Mouse (Mus musculus) G1E (cell line): ENCODE measurements around the gene Ect2. TPM values are rescaled to one million over a fixed set of nuclear protein-coding genes. Genes with fewer than 3 reads are reported as not detected.

Experiments
- ATAC-seq: 2 replicates; pipeline ENCODE4 v1.8.0; 2016; ENCODE audit warnings: mild to moderate bottlenecking; ENCODE audit not compliant: insufficient number of reproducible peaks, poor library complexity, low FRiP score, severe bottlenecking; ENCODE audit errors: extremely low read depth
- DNase-seq: peaks from one replicate; pipeline ENCODE4 v3.0.0; 2012; ENCODE audit warnings: low spot score
- H3K27me3 ChIP-seq: 2 replicates; pipeline ENCODE4 v1.6.1; 2012; ENCODE audit warnings: mild to moderate bottlenecking, low read length, inconsistent platforms; ENCODE audit not compliant: insufficient read depth
- H3K36me3 ChIP-seq: replicated peaks from 2 replicates; pipeline ENCODE3; 2012; ENCODE audit warnings: mild to moderate bottlenecking, inconsistent platforms
- H3K4me1 ChIP-seq: 2 replicates; pipeline ENCODE4 v1.6.1; 2012; ENCODE audit warnings: low read depth, low read length, inconsistent platforms, mixed read lengths; ENCODE audit not compliant: insufficient read depth
- H3K4me3 ChIP-seq: 2 replicates; pipeline ENCODE4 v1.5.1; 2012; ENCODE audit warnings: low read depth, mild to moderate bottlenecking, inconsistent platforms, low read length, moderate library complexity, mixed read lengths
- H3K9me3 ChIP-seq: replicated peaks from 2 replicates; pipeline ENCODE4 v1.6.1; 2012; ENCODE audit warnings: inconsistent platforms
- CTCF ChIP-seq: IDR thresholded peaks from 2 replicates; pipeline ENCODE4 v1.5.1; 2012; ENCODE audit warnings: low read depth, low read length, inconsistent platforms, mixed read lengths
- GATA1 ChIP-seq: IDR thresholded peaks from 2 replicates; pipeline ENCODE4 v1.6.1; 2012; ENCODE audit warnings: borderline replicate concordance, low read length, inconsistent platforms, mixed read lengths
- GATA2 ChIP-seq: IDR thresholded peaks from 2 replicates; pipeline ENCODE4 v1.6.1; 2012; ENCODE audit warnings: low read depth, low read length, inconsistent platforms, borderline replicate concordance
- POLR2AphosphoS5 ChIP-seq: IDR thresholded peaks from 2 replicates; pipeline ENCODE4 v1.6.1; 2012; ENCODE audit warnings: low read depth, low read length, inconsistent platforms; ENCODE audit not compliant: insufficient replicate concordance
- TAL1 ChIP-seq: conservative IDR thresholded peaks from 2 replicates; pipeline ENCODE4 v1.6.1; 2012; ENCODE audit warnings: low read depth, low read length, inconsistent platforms, mixed read lengths
- polyA plus RNA-seq: library from polyadenylated mRNA; stranded (reverse); fragments of >175 nt; gene quantifications from 2 replicates; pipeline ENCODE4 v1.2.3, GENCODE M21; 2012
- total RNA-seq, 2 experiments: library from RNA; stranded (forward) in 1 of 2; stranded (reverse) in 1 of 2; fragments of 200-1000 nt in 1 of 2; fragments of >200 nt in 1 of 2; fragmentation: Nextera tagmentation in 1 of 2; gene quantifications; 2 replicates each; pipeline ENCODE4 v1.2.3; 2014 to 2017

Ect2 gene
- total and polyA plus RNA-seq, 3 experiments: 1.9 to 191 (median 77.4) TPM

GRCm38 (mm10) chr3:27067206-27067605 is 86.5 kb downstream of the Ect2 start:
- ATAC-seq: peak; percentile 22; the same call in 1 of the 2 replicates
- Histone ChIP-seq H3K9me3 (no peaks in the 10 kb centered on the region), H3K4me3 (no peak overlapping the region), H3K4me1 (no peaks in the 10 kb centered on the region), H3K36me3 (no peaks in the 10 kb centered on the region), H3K27me3 (no peaks in the 10 kb centered on the region)
- peak; percentile 15 for DNase-seq
- TF ChIP-seq POLR2AphosphoS5 (no peak), GATA2 (no peak), GATA1 (no peak), CTCF (no peak), TAL1 (no peak)

- no peaks in the 10 kb centered on the region for H3K4me1 ChIP-seq
- no peak overlapping the region for H3K4me3 ChIP-seq
- ATAC-seq: no peak
These were observed 88.8 kb downstream of the Ect2 start for GRCm38 (mm10) chr3:27064886-27065285.

GRCm38 (mm10) chr3:27063399-27064260 is 90.0 kb downstream of the Ect2 start:
- ATAC-seq (no peak), DNase-seq (no peak)
- no peak overlapping the region for H3K4me3 ChIP-seq
- no peaks in the 10 kb centered on the region for H3K9me3 ChIP-seq
- no peaks in the 10 kb centered on the region for H3K36me3 ChIP-seq
- no peaks in the 10 kb centered on the region for H3K4me1 ChIP-seq
- 0 out of 2 replicates have a peak, but pooled peaks cover 2% of the 10 kb centered on the region for H3K27me3 ChIP-seq
- no peak for TF ChIP-seq CTCF
- no peak for TF ChIP-seq GATA1
- TF ChIP-seq GATA2: no peak
- no peak for TF ChIP-seq POLR2AphosphoS5
- TF ChIP-seq TAL1: no peak

More at GRCm38 (mm10) chr3:27064886-27065285, 88.8 kb downstream of the Ect2 start:
- no peak for DNase-seq
- no peaks in the 10 kb centered on the region for H3K9me3 ChIP-seq
- no peaks in the 10 kb centered on the region for H3K36me3 ChIP-seq
- 0 out of 2 replicates have a peak, but pooled peaks cover 2% of the 10 kb centered on the region for H3K27me3 ChIP-seq
- TF ChIP-seq POLR2AphosphoS5 (no peak), GATA2 (no peak)

GRCm38 (mm10) chr3:27060441-27060840 is 93.2 kb downstream of the Ect2 start:
- TF ChIP-seq TAL1: no peak
- TF ChIP-seq CTCF: no peak
- no peak for TF ChIP-seq GATA1
- no peak for TF ChIP-seq POLR2AphosphoS5
- no peak for TF ChIP-seq GATA2
- H3K4me3 ChIP-seq: no peak overlapping the region
- 0 out of 2 replicates have a peak, but pooled peaks cover 2% of the 10 kb centered on the region for H3K27me3 ChIP-seq
- no peak for DNase-seq
- H3K4me1 ChIP-seq: peaks cover 2% of the 10 kb centered on the region
- no peaks in the 10 kb centered on the region for H3K9me3 ChIP-seq
- H3K36me3 ChIP-seq: no peaks in the 10 kb centered on the region
- no peak for ATAC-seq

- Histone ChIP-seq H3K36me3 (no peaks in the 10 kb centered on the region), H3K9me3 (no peaks in the 10 kb centered on the region), H3K4me3 (no peak overlapping the region), H3K4me1 (peaks cover 6% of the 10 kb centered on the region), H3K27me3 (0 out of 2 replicates have a peak, but pooled peaks cover 2% of the 10 kb centered on the region)
- no peak for TF ChIP-seq POLR2AphosphoS5
- TF ChIP-seq TAL1: no peak
- no peak for TF ChIP-seq GATA1
- TF ChIP-seq GATA2: no peak
- DNase-seq: no peak
- ATAC-seq: no peak
These were observed 94.0 kb downstream of the Ect2 start for GRCm38 (mm10) chr3:27059529-27060322.

GRCm38 (mm10) chr3:27055471-27055870 is 98.2 kb downstream of the Ect2 start:
- Histone ChIP-seq H3K27me3 (no peaks in the 10 kb centered on the region), H3K36me3 (no peaks in the 10 kb centered on the region), H3K4me1 (peaks cover 7% of the 10 kb centered on the region), H3K4me3 (no peak overlapping the region), H3K9me3 (no peaks in the 10 kb centered on the region)
- DNase-seq (no peak), ATAC-seq (no peak)
- TF ChIP-seq TAL1: no peak
- no peak for TF ChIP-seq GATA1
- TF ChIP-seq GATA2: no peak
- TF ChIP-seq CTCF: no peak
- no peak for TF ChIP-seq POLR2AphosphoS5
